Mouse (Mus musculus): Measurements from ENCODE around the gene Cxcr6.
"Not testable (repeated sequence)": the region's sequence is repeated elsewhere in the genome, so short reads cannot be mapped to it uniquely, and the experiment has no call there.

The Cxcr6 gene

DNA sequence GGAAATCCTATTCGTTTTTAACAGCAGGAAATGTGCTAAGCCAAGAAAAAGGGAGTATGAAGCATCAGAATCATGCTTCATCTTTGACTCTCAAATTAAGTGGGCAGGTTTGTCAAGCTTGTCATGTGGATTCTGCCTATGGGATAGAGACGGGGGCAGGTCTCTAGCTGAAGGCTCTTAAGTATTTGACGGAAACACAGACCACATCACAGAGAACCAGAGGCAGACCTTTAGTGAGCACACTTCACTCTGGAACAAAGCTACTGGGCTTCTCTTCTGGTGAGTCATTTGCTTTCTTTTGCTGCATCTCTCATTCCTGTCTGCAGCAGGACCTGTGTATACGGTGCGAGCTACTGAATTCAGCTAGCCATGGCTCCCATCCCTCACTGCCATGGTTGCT is at the start of gene Cxcr6:
Cxcr6 (plus strand) TSS at position 209 of the 400 bp plus-strand sequence.
- DNase-seq (ENCODE audit: low read depth, low spot score): no peak

DNA sequence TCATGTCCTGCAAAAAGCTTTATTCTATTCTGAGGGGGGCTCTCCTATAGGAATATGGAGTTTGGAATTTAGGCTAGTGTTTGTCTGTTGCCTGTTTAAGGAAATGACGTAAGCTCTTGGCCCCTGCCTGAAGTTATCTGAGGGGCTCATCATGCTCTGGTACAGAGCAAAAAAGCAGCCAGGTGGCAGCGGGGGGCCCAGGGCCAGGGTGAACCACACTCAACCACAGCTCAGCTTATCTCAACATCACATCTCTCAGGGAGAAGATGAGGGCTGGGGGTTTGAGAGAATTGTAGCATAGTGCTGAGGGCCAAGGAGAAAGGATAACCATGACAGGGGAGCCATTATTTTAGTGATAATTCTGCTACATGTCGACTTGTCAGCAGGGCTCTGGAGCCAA is 49.5 kb upstream of the Cxcr6 start:
- DNase-seq (ENCODE audit: low read depth, low spot score): no peak

DNA sequence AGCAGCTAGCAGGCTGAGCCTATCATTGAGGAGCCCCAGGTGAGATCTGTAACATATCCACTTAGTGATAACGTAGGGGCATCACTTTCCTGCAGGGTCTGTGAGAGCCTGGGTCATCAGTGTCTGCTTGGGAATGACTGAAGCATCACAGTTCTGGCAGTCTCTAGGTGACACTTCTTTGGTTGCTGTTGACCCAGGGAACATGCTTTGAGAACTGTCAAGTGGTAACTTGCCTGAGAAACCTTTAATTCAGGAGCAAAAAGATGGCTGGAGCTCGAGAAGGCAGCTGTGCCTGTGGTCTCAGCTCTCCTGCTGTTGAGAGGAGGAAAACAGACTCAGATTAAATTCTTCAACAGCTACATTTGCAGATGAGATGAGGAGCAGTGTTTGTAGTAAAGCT is 48.9 kb upstream of the Cxcr6 start:
- no peak for DNase-seq (ENCODE audit: low read depth, low spot score)

GRCm38 (mm10) chr9:123758156-123758555 is 48.1 kb upstream of the Cxcr6 start:
- peak; percentile 50 for DNase-seq (ENCODE audit: low read depth, low spot score)

DNA sequence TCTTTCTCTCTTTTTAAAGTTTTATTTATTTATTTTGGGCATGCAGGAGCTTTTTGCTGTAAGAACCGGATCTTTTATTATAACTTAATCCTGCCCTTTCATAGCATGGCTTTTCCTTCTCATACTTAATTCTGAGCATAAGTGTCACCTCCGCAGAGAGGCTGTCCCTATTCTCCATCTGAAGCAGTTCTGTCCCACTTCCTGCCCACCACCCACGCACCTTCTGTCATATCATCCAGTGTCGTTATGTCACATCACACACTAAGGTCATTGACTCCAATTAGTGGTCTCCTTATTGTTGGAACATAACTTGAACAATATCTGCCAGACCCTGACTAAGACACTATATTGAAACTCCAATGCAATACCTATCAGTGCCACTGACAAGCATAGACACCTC is 47.6 kb upstream of the Cxcr6 start:
- no peak for DNase-seq (ENCODE audit: low read depth, low spot score)

GRCm38 (mm10) chr9:123760806-123761205 is 45.5 kb upstream of the Cxcr6 start:
- no peak for DNase-seq (ENCODE audit: low read depth, low spot score)

GRCm38 (mm10) chr9:123762886-123763285 is 43.4 kb upstream of the Cxcr6 start:
- DNase-seq (ENCODE audit: low read depth, low spot score): peak; percentile 70

DNA sequence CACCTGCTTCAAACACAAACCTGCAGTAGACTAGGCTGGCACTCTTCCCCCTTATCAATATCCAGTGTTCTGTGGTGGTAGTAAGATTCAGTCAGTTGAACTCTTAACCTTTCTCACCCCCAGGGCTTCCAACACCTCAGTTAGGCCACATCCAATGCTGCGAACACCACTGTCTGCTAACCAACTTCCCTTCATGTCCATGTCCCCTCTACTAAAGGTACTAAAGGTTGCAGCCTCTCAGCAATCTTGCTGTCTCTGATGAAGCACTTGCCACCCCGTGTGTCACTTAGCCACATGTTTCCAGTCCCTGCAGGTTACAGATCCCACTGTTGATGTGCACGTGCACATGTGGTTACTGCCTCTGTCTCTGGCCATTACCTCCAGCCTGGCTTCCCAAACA is 42.5 kb upstream of the Cxcr6 start:
- DNase-seq (ENCODE audit: low read depth, low spot score): no peak

- no peak for DNase-seq (ENCODE audit: low read depth, low spot score)
Observed at GRCm38 (mm10) chr9:123766996-123767395, 39.3 kb upstream of the Cxcr6 start.

- DNase-seq (ENCODE audit: low read depth, low spot score): no peak
Observed at GRCm38 (mm10) chr9:123768443-123768842, 37.8 kb upstream of the Cxcr6 start.

GRCm38 (mm10) chr9:123769532-123769931 is 36.7 kb upstream of the Cxcr6 start:
- DNase-seq (ENCODE audit: low read depth, low spot score): no peak

GRCm38 (mm10) chr9:123773299-123773698 is 33.0 kb upstream of the Cxcr6 start:
- not testable (repeated sequence) for DNase-seq (ENCODE audit: low read depth, low spot score)

DNA sequence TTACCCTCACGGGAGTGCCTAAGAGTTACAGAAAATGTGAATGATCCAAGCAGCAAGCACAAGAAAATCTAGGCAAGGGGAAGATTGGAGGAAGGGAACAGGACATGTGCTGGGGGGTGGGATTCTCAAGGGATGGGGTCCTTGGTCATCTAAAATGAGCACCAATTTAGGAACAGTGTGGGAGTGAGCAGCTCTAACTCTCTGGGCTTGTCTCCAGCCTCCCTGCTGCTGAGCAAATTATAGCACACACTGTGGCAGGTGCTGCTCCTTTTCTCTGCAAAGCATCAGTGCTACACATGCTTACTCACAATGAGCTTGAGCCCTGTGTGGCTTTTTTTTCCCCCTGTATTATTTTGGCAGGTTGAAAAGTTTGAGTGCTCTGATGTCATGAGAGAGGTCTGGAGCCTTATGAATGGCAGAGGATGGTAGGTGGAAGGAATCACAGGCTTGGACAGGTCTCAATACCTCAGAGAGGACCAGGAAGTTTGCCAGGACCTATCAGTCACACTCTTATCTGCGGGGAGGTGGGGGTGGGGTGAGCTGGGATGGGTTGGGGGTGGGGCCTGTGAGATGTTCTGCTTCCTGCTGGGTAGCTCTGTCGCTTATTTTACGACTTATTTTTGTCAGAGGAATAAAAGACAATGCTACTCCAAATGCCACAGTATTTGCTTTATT is 17.3 kb upstream of the Cxcr6 start:
- no peak for DNase-seq (ENCODE audit: low read depth, low spot score)

DNA sequence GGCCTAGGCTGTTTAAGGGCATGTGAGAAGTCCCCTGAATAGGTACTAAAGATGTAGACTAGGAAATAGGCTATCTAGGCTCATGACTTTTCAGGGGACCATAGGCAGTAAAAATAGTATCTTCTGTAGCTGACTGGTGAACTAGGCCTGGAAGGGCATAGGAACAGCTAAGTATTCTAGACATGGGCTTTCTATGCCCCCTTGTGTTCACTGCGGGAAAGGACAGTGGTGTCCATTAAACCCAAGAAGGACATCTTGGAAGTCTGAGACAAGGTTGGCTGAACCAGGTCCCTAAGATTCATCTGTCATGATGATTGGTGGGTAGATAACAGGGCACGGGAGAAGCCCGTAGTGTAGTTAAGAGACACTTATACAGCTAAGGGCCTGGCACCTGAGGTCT is 10.1 kb upstream of the Cxcr6 start:
- peak; percentile 30 for DNase-seq (ENCODE audit: low read depth, low spot score)

GRCm38 (mm10) chr9:123801527-123801926 is 4.7 kb upstream of the Cxcr6 start:
- no peak for DNase-seq (ENCODE audit: low read depth, low spot score)

DNA sequence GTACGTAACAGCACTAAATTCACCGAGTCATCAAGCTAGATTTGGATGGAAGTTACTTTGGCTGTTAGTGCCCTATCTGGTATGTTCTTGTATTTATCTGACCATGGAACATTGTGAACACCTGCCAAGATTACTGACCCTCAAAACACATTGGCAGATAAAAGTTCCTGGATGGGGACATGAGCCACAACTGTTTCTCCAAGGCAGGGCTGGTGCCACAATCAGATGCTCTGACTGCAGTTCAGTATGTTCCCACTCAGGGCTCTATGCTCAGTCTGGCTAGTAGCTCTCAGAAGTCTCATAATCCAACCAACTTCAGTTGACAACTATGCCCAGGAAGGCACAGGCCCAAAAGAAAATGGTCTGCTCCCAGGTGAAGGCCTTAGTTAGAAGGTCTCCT is 3.9 kb upstream of the Cxcr6 start:
- no peak for DNase-seq (ENCODE audit: low read depth, low spot score)

DNA sequence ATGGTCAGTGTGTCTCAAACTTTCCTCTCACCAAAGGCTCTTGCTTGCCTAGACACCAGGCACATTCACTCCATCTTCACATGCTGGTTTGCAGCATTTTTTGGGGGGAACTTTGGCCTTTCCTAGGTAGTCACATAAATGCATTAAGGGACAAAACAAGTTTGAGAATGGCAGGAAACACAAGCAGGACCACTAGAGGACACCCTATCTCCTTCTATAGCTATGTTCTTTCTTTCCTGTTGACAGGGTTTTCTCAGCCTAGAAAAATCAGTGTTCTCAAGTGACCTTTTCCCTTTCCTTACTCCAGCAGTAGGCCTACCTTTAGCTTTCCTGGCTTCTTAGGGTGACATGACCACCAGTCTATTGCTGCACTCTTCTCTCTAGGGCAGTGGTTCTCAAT is 3.4 kb upstream of the Cxcr6 start:
- no peak for DNase-seq (ENCODE audit: low read depth, low spot score)

DNA sequence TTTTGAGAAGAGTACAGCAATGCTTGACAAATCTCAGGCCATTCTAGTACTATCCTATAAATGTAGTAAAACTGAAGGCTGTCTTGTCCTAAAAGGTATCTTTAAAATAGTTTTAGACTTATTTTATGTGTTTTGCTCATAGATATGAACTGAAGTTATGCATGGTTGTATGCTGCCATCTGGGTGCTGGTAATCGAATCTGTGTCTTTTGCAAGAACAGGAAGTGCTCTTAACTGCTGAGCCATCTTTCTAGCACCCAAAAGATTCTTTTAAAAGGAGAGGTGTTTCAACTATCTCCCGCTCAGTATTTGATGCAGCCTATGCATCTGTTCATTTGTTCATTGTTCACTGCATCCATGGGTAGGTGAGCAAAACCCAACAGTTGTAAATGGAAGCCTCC is 1.0 kb upstream of the Cxcr6 start:
- DNase-seq (ENCODE audit: low read depth, low spot score): no peak

GRCm38 (mm10) chr9:123808583-123808982 is 2.3 kb downstream of the Cxcr6 start:
- no peak for DNase-seq (ENCODE audit: low read depth, low spot score)

- DNase-seq (ENCODE audit: low read depth, low spot score): no peak
Observed at GRCm38 (mm10) chr9:123811831-123812230, 5.6 kb downstream of the Cxcr6 start.

DNA sequence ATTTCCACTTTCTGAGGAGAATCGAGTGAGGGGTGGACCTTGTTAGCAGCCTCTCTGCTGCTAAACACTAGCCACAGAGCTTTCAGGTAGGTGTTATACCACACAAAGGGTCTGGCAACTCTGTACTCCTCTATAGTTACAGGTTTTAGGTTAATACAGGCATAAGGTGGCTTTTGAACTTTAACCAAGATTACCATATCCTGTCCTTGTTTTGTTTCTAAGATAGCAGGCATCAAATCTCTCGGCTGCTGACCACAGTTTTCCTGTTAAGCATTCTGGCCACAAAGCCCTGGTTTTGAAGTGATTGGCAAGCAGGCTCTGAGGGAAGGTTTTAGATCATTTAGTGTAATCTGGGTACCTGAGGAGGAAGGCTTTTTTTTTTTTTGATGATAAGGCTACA is 8.1 kb downstream of the Cxcr6 start:
- no peak for DNase-seq (ENCODE audit: low read depth, low spot score)

GRCm38 (mm10) chr9:123814821-123815220 is 8.5 kb downstream of the Cxcr6 start:
- peak; percentile 36 for DNase-seq (ENCODE audit: low read depth, low spot score)

DNA sequence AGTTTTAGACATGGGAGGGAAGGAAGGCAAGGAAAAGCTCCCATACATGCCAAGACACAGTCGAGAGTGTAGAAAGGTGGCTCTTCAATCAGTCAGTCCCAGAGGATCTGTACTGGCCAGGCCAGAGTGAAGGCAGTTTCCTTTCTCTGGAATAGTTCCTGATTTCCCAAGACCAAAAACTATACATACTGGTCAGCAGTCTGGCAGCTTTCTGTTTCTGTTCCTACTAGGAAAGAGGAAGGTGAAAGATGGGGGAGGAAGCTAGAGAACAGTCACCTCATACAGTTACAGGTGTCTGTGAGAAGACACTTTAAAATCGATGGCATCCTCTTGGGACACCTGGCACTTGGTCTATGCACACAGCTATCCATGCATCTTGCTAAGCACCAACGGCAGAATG is 9.2 kb downstream of the Cxcr6 start:
- DNase-seq (ENCODE audit: low read depth, low spot score): no peak

GRCm38 (mm10) chr9:123815996-123816395 is 9.7 kb downstream of the Cxcr6 start:
- no peak for DNase-seq (ENCODE audit: low read depth, low spot score)

Measured in skeletal muscle tissue, adult 2 months (tissue).